Mouse (Mus musculus) ES-E14 (cell line): Measurements from ENCODE around the gene Olfr287.

Experiments used
- CHD2 ChIP-seq: IDR thresholded peaks from 2 replicates; pipeline ENCODE4 v1.6.1; 2014; ENCODE audit warnings: mild to moderate bottlenecking, low read depth, low read length, inconsistent platforms
- HCFC1 ChIP-seq: IDR thresholded peaks from 2 replicates; pipeline ENCODE4 v1.6.1; 2012; ENCODE audit warnings: low read length, inconsistent platforms, borderline replicate concordance; ENCODE audit not compliant: insufficient read depth
- MAFK ChIP-seq: IDR thresholded peaks from 2 replicates; pipeline ENCODE4 v1.6.1; 2014; ENCODE audit warnings: mild to moderate bottlenecking, low read depth, low read length, inconsistent platforms; ENCODE audit not compliant: insufficient read depth
- ZNF384 ChIP-seq: IDR thresholded peaks from 2 replicates; pipeline ENCODE4 v1.6.1; 2012; ENCODE audit warnings: low read depth, low read length, inconsistent platforms

GRCm38 (mm10) chr15:98170365-98170764 lies 50.5 kb downstream of the Olfr287 start:
- TF ChIP-seq ZNF384 (no peak), MAFK (no peak), CHD2 (no peak), HCFC1 (no peak)
